Mouse (Mus musculus) macrophage (primary cell): Measurements from ENCODE around the gene Prpf18. TPM values are rescaled to one million over a fixed set of nuclear protein-coding genes. Genes with fewer than 3 reads are reported as not detected.

Experiments used
- H3K27ac ChIP-seq: fragments of 350-480 bp; formaldehyde crosslinking; 2 replicates; pipeline ENCODE4 v1.9.0; 2021
- H3K36me3 ChIP-seq: fragments of 350-480 bp; formaldehyde crosslinking; 2 replicates; pipeline ENCODE4 v1.9.0; 2021; ENCODE audit errors: inconsistent target
- H3K4me3 ChIP-seq: fragments of 350-480 bp; formaldehyde crosslinking; 2 replicates; pipeline ENCODE4 v1.9.0; 2021; ENCODE audit errors: inconsistent target
- H3K79me2 ChIP-seq: fragments of 350-480 bp; formaldehyde crosslinking; 2 replicates; pipeline ENCODE4 v1.9.0; 2021; ENCODE audit errors: inconsistent target
- WGBS: methylation state at CpG from one replicate; pipeline ENCODE4 v1.1.7; 2026; ENCODE audit warnings: inconsistent platforms; ENCODE audit not compliant: missing documents; 5-methylcytosine and 5-hydroxymethylcytosine counted together
- polyA plus RNA-seq: library from polyadenylated mRNA; stranded (reverse); fragments of 250-400 nt; gene quantifications from 3 replicates; pipeline ENCODE4 v1.2.4, GENCODE M21; 2018; ENCODE audit warnings: inconsistent platforms

The Prpf18 gene
- polyA plus RNA-seq, 1 experiment from 2014 or later, result 18.9 TPM

DNA sequence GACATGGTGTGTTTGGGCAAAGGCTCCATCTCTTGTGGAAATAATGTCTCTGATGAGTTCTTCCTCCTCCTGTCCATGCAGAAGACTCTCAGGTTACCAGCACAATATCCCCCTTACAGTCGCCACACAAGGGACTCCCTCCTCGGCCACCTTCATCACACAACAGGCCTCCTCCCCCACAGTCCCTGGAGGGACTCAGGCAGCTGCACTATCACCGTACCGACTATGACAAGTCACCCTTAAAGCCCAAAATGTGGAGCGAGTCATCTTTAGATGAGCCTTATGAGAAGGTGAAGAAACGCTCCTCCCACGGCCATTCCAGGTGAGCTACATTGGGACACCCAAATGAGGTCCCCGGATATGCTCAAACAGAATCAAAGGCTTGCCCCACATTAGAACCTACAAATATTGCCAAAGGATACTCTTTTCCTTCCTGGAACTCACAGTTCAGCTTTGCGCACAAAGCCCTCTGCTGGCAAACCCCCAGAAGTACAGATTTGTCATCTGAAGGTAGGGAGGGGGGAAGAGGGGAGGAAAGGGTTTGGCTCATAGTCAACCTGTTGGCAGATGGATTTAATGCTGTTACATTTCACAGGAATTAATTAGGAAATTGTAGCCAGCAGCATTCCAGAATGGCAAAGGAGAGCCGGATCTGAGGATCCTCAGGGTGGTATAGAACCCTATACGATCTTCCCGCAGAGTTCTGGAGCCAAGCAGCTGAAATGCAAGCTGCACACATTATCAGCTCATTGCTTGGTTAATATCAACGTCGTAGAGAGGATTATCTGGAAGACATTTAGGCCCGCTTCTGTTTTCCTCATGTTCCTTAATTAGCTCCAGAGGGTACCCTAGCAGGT is 50.7 kb downstream of the Prpf18 start:
- H3K79me2 ChIP-seq, result no peaks in the 10 kb centered on the region; the same call in 1 of the 2 replicates
- H3K36me3 ChIP-seq, result peaks cover 86% of the 10 kb centered on the region
- WGBS, result 78% methylated on average over 15 of the region's 15 CpGs
- H3K27ac ChIP-seq, result no peak overlapping the region
- H3K4me3 ChIP-seq, result no peak overlapping the region

DNA sequence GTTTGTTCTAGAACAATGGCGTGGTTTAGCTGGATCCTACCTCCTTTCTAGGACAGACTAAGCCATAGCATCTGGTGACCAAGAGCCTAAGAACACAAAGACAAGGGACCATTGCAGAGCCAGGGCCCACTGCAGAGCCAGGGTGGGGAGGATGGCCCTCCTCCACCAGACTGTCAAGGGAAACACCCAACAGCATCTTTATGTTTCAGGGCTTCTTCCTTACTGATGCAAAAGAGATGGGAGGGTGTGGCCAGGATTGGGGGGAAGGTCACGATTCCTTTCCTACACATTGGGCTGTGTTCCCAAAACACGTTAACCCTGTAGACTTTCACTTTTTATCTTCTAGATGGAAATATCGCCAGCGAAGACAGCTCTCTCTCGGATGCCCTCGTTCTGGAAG is 54.9 kb downstream of the Prpf18 start:
- Histone ChIP-seq H3K36me3 (peaks cover 89% of the 10 kb centered on the region), H3K4me3 (no peak overlapping the region), H3K79me2 (no peaks in the 10 kb centered on the region; the same call in 1 of the 2 replicates), H3K27ac (no peak overlapping the region)
- 96% methylated on average over 7 of the region's 7 CpGs for WGBS

DNA sequence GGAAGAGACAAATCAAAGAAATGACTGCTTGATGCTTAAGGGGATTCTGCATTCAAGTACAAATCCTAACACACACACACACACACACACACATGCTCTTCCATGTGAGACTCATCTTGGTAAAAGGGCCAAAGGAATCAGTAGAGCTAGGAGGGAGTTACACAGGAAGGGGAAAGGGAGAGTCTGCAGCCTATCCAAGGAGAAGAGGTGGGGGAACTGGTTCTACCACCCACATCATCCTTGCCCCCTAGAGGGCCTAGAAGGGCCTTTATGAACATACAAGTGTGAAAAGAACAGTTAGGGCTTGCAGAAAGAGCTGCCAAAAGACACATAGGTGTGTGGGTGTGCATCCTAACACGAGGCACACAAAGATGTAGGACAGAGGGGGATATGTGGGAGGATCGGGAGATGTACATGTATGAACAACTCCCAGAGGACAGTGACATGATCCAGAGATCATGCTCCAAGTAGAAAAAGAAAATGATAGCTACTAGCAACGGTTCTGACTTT is 58.0 kb downstream of the Prpf18 start:
- no peak overlapping the region for H3K27ac ChIP-seq
- 94% methylated on average over 3 of the region's 3 CpGs for WGBS
- H3K79me2 ChIP-seq, result peaks cover 4% of the 10 kb centered on the region; the same call in 1 of the 2 replicates
- H3K4me3 ChIP-seq, result no peak overlapping the region
- H3K36me3 ChIP-seq, result peaks cover 90% of the 10 kb centered on the region

DNA sequence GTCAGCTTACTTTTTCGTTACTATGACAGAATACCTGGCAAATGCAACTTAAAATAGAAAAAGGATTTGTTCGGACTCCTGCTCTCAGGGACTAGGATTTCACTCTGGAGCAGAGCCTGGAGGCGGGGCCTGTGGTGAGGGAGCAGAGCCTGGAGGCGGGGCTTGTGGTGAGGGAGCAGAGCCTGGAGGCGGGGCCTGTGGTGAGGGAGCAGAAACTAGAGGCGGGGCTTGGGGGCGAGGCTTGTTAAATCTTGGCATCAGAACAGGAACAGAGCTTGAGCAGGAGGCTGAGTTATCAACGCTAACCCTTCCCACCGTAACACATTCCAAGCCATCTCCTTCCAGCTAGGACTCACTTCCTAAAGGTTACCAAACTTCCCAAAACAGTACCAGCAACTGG is 58.5 kb downstream of the Prpf18 start:
- 20% methylated on average over 9 of the region's 9 CpGs for WGBS
- peaks cover 90% of the 10 kb centered on the region for H3K36me3 ChIP-seq

DNA sequence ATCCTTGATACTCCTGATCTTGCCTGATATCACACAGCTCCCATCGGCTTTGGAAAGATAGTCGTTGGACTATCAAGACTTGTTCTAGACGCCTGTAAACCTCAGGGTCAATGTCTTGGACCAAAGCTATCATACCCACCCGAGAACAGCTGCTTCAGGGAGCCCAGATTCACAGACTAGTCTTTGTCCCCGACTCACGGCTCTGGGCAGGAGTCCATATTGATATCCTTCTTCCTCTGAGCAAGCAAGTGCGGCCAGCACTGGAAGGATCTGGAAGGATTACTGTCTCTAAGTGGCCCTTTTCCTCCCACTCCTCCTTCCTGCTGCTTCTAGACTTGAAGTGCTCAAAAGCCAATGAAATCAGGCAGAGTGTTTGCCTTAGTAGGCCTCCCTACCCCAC is 59.2 kb downstream of the Prpf18 start:
- Histone ChIP-seq H3K4me3 (no peak overlapping the region), H3K36me3 (peaks cover 93% of the 10 kb centered on the region), H3K27ac (no peak overlapping the region), H3K79me2 (peaks cover 16% of the 10 kb centered on the region; the same call in 1 of the 2 replicates)
- WGBS, result 98% methylated on average over 7 of the region's 7 CpGs

More for the DNA sequence above, 58.5 kb downstream of the Prpf18 start:
- Histone ChIP-seq H3K4me3 (no peak overlapping the region), H3K79me2 (peaks cover 9% of the 10 kb centered on the region; the same call in 1 of the 2 replicates), H3K27ac (no peak overlapping the region)

DNA sequence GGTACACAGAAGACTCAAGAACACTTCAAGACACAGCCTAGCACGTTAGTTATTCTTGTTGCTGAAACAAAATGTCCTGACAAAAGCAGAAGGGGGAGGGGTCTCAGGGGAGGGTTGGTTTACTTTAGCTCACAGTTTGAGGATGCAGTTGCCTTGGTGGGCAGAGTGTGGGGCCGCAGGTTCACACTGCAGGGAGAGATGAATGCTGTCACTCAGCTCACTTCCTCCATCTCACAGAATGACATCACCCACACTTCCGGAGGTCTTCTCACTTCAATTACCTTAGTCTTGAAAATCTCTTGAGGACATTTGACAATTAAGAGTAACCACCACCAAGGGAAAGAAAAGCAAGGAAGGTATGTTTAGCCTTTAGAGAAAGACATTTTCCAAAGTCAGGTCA is 60.3 kb downstream of the Prpf18 start:
- H3K36me3 ChIP-seq, result peaks cover 93% of the 10 kb centered on the region
- peaks cover 25% of the 10 kb centered on the region; the same call in 1 of the 2 replicates for H3K79me2 ChIP-seq
- no peak overlapping the region for H3K4me3 ChIP-seq
- no peak overlapping the region for H3K27ac ChIP-seq
- 55% methylated on average over 3 of the region's 3 CpGs for WGBS

DNA sequence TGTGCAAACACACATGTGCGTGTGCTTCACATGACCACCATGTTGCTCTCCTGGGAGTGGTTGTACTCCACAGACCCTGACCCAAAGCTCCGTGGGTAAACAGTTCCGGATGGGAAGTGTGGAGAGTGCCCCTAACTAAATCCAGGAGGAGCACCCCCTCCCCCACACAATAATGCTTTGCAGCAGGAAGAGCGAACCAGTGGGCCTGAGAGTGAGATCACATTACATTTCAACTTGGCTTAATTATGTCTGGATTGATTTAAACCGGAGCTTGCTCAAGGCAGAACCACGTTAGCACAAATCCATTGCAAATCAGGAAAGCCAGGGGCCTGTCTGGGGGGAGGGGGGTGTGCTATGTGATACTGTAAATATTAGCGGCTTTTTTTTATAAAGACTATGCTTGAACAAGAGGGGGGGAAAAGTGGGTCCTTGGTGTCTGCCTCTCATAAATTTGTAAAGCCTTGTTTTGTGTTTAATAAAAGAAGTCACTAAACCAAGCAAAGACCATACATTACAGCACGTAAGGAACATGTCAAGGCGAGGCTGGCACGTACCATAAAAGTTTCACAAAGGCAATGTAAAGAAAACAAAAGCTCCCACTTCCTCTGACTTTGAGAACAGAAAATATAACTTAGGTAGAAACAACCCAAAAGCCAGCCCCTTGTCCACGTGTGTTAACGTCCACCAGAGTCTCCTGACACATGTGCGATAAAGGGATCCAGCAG is 64.1 kb downstream of the Prpf18 start:
- H3K27ac ChIP-seq, result no peak overlapping the region
- peaks cover 97% of the 10 kb centered on the region for H3K36me3 ChIP-seq
- H3K4me3 ChIP-seq, result no peak overlapping the region
- H3K79me2 ChIP-seq, result peaks cover 63% of the 10 kb centered on the region; the same call in 1 of the 2 replicates
- WGBS, result 93% methylated on average over 13 of the region's 13 CpGs

DNA sequence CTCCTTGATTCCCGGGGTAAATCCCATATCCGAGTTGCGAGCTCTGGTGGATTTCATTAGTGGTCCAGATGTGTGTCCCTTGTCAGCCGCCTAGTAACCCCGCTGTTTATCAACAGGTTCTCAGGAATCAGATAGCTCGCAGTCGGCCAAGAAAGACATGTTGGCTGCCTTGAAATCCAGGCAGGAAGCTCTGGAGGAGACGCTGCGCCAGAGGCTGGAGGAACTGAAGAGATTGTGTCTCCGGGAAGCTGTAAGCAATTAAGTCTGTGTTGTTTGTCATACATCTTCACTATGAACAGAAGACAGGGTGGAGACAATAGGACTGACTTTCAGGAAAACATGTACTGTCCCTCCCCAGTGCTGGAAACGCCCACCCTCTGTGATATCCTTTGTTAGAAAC is 65.7 kb downstream of the Prpf18 start:
- no peak overlapping the region for H3K4me3 ChIP-seq
- peaks cover 79% of the 10 kb centered on the region; the same call in 1 of the 2 replicates for H3K79me2 ChIP-seq
- H3K27ac ChIP-seq, result no peak overlapping the region
- 95% methylated on average over 10 of the region's 11 CpGs for WGBS
- peaks cover 93% of the 10 kb centered on the region for H3K36me3 ChIP-seq

DNA sequence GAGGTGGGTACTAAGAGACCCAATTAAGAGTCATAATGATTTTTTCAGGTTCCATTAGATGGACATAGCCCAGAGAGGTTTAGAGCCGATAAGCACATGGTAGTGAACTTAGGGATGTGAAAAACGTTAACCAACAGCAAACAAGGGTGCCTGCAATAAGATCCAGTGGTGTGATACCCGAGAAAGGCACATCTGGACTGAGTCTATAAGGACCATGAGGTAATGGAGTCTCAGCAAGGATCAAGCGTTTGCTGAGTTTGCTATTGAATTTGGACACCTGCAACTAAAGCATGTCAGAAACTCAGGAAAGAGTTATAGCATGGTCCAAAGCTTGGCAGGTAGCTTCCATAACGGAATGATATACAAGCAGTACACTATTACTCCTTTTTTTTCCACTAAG is 67.7 kb downstream of the Prpf18 start:
- Histone ChIP-seq H3K4me3 (no peak overlapping the region), H3K27ac (no peak overlapping the region), H3K79me2 (peaks cover 98% of the 10 kb centered on the region; the same call in 1 of the 2 replicates), H3K36me3 (peaks cover 93% of the 10 kb centered on the region)
- WGBS, result 95% methylated on average over 5 of the region's 5 CpGs

DNA sequence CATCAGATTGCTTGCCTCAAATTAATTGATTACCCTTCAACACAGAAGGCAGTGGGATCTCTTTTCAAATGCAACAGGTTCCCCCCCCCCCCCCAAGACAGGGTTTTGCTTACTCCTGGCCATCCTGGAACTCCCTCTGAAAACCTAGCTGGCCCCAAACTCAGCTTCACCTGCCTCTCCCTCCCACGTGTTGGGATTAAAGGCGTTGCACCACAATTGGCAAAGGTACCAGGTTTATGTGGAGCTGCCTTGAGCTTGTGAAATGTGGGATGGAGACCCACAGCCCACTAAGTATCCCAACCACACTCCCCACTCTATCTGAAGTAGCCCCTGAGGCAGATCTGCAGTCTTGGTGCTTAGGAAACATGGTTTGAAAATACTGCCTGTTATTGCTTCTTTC is 69.0 kb downstream of the Prpf18 start:
- Histone ChIP-seq H3K79me2 (peaks cover 99% of the 10 kb centered on the region; the same call in 1 of the 2 replicates), H3K36me3 (peaks cover 93% of the 10 kb centered on the region), H3K27ac (no peak overlapping the region), H3K4me3 (no peak overlapping the region)
- 93% methylated on average over 2 of the region's 2 CpGs for WGBS

DNA sequence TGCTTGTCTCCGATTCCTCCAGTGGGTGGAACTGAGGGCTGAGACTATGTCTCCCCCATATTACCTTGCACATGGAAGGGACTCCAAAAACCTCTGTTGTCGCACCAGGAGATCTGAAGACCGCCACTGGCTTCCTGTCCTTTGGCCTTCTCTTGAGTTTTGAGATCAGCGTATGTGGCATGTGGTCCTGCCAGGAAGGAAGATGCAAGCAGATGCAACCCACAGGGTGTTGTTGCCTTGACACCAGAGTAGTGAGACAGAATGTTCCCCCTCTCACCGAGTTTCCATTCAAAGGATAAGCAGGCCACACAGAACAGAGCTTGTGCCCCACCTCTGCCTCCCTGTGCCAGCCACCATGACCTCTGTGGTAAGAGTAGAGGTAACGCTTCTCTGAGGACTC is 71.2 kb downstream of the Prpf18 start:
- Histone ChIP-seq H3K36me3 (peaks cover 87% of the 10 kb centered on the region), H3K79me2 (peaks cover 100% of the 10 kb centered on the region; the same call in 1 of the 2 replicates), H3K4me3 (no peak overlapping the region), H3K27ac (no peak overlapping the region)
- WGBS, result 61% methylated on average over 6 of the region's 6 CpGs

DNA sequence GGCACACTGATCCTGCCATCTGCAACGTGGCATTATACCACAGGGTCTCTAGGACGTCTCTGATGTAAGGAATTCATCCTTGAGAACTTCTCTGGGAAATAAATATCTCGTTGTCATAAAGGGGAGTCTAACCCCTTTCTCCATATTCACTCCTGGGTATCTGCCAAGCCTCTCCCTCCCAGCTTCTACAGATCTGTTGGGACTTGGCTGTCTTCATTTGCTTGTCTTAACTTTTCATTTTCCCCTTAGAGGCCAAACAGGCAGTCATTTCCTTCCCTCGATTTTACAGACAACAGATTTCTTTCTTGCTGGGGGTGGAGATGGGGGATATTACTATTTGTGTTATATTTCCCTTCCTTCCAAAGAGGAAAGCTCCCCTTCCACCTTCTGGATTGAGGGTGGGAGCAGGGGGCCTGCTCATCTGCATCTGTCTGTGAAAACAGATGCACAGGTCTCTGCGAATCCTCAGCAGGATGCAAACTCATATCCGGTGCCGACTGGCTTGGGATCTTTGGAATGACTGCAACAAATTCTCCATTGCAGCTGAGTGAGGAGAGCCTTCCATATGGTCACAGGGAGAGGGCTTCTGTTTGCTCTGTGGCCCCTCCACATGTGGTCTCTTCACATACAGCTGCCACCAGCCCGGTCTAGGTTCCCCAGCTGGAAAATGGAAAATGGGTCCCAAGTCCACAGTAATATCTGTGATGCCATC is 72.4 kb downstream of the Prpf18 start:
- Histone ChIP-seq H3K4me3 (no peak overlapping the region), H3K27ac (no peak overlapping the region), H3K79me2 (peaks cover 100% of the 10 kb centered on the region), H3K36me3 (peaks cover 87% of the 10 kb centered on the region)
- 81% methylated on average over 8 of the region's 8 CpGs for WGBS

DNA sequence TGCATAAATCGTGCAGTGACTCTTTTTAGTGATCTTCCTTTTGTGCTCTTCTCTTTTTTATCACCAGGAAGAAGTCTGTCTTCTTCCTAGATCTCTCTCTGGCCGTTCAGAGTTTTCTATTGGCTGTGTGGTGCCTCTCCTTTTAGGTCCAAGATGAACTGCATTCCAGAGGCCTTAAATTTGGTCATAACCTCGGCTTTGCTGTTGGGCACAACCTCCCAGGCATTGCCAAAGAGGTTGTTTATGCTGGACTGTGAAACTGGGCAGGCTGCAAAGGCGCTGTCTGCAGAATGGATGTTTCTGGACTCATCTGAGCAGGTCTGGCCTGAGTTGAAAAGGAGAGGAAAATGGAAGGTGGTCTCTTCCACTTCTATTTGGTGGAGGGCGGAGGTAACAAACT is 73.6 kb downstream of the Prpf18 start:
- peaks cover 96% of the 10 kb centered on the region for H3K79me2 ChIP-seq
- peaks cover 83% of the 10 kb centered on the region for H3K36me3 ChIP-seq
- WGBS, result 87% methylated on average over 5 of the region's 5 CpGs

DNA sequence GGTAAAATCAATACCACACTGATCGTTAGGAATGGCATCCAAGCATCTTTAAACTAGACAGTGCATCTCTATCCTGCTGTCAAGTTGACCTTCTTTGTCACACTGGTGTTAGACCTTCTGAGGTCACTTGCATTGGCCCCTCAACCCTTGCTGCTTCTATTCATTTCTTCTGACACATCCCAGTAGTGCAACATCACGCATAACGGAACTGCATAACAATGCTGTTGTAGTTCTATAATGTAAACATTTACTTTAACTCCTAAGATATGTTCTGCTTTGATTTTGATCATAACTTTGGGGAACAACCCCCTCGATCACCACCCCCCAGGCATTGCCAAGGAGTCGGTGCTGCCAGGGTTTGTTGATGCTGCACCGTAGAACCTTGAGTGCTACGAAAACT is 75.9 kb downstream of the Prpf18 start:
- Histone ChIP-seq H3K27ac (no peak overlapping the region), H3K4me3 (no peak overlapping the region), H3K79me2 (peaks cover 92% of the 10 kb centered on the region), H3K36me3 (peaks cover 77% of the 10 kb centered on the region)
- WGBS, result 95% methylated on average over 7 of the region's 7 CpGs

More for the DNA sequence above, 73.6 kb downstream of the Prpf18 start:
- no peak overlapping the region for H3K4me3 ChIP-seq
- no peak overlapping the region for H3K27ac ChIP-seq
